7 mouse cellular contexts compared by ENCODE assay signal in the genomic region with DNA sequence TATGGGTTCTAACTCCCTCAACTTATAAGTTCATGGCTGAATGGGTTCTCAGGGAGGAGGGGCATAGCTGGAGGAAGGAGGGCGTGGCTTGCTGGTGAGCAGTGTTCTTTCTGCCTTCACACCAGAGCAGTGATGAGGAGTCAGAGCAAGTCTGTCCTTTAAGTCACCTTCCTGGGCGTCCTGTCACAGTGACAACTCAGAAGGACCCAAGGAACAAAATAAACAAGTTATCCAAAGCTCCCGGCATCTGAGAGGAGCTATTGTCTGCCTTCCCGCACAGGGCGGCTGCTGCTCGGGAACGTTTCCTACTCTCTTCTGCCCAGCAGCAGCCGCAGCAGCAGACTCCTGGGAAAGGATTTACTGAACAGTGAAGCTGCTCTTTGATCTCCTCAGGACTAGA. TPM values are rescaled to one million over a fixed set of nuclear protein-coding genes. Genes with fewer than 3 reads are reported as not detected.
A peak's percentile ranks its signal among the peaks of the same experiment; 100 is the strongest.
DNase-seq lines count a peak whose midpoint lies in the region; ATAC-seq and TF ChIP-seq lines count a peak whose summit lies in the region.

No protein-coding gene starts in this region.

- peak overlapping the region; percentile 65 for H3K27ac ChIP-seq in lung, embryonic 15.5 days
- 0 out of 2 replicates have a peak overlapping the region, but pooled peaks have one; percentile 15 for H3K27ac ChIP-seq in forebrain, embryonic 13.5 days
- H3K27ac ChIP-seq in liver, embryonic 14.5 days, result no peak overlapping the region
- peak overlapping the region; percentile 45; the same call in 1 of the 2 replicates for H3K27ac ChIP-seq in stomach, postnatal 0 days (replicated peaks)

- peak overlapping the region; percentile 30 for H3K4me3 ChIP-seq in lung, embryonic 15.5 days
- no peak overlapping the region for H3K4me3 ChIP-seq in lung, adult 2 months (replicated peaks; ENCODE audit: extremely low read depth, low read depth, low read length)
- H3K4me3 ChIP-seq in forebrain, embryonic 13.5 days, result peak overlapping the region; percentile 33
- no peak overlapping the region for H3K4me3 ChIP-seq in liver, embryonic 14.5 days (ENCODE audit: insufficient read depth in 1 of 2, low read depth in 2 of 2, low read length in 2 of 2)
- H3K4me3 ChIP-seq in stomach, postnatal 0 days (ENCODE audit: low read depth, low read length), result peak overlapping the region; percentile 12; the same call in 1 of the 2 replicates

- 7% methylated on average over 8 of the region's 8 CpGs for WGBS in lung, embryonic 15.5 days
- WGBS in lung, adult 2 months, result 20% methylated on average over 8 of the region's 8 CpGs
- WGBS in forebrain, embryonic 13.5 days, result 8% methylated on average over 8 of the region's 8 CpGs
- WGBS in liver, embryonic 14.5 days (ENCODE audit: insufficient replicate concordance), result 23% methylated on average over 8 of the region's 8 CpGs
- 9% methylated on average over 8 of the region's 8 CpGs for WGBS in stomach, postnatal 0 days

- H3K9ac ChIP-seq in lung, embryonic 15.5 days, result peak overlapping the region; percentile 22; the same call in 1 of the 2 replicates
- H3K9ac ChIP-seq in forebrain, embryonic 13.5 days, result peak overlapping the region; percentile 45; the same call in 1 of the 2 replicates
- no peak overlapping the region for H3K9ac ChIP-seq in liver, embryonic 14.5 days (replicated peaks)
- 0 out of 2 replicates have a peak overlapping the region, but pooled peaks have one; percentile 45 for H3K9ac ChIP-seq in stomach, postnatal 0 days (ENCODE audit: low read length)

- TF ChIP-seq CTCF in lung, adult 2 months (IDR thresholded peaks at IDR 0.05; ENCODE audit: insufficient read depth, low read length), result no peak
- TF ChIP-seq CTCF in liver, embryonic 14.5 days (IDR thresholded peaks at IDR 0.05; ENCODE audit: low read depth), result no peak
- no peak for TF ChIP-seq CTCF in stomach, postnatal 0 days (IDR thresholded peaks at IDR 0.05; ENCODE audit: low read depth)

- peak overlapping the region; percentile 53 for H3K4me2 ChIP-seq in lung, embryonic 15.5 days
- H3K4me2 ChIP-seq in forebrain, embryonic 13.5 days, result peak overlapping the region; percentile 54
- H3K4me2 ChIP-seq in liver, embryonic 14.5 days (ENCODE audit: low read depth), result peak overlapping the region; percentile 32
- peak overlapping the region; percentile 45; the same call in 1 of the 2 replicates for H3K4me2 ChIP-seq in stomach, postnatal 0 days (replicated peaks; ENCODE audit: low read depth)

- DNase-seq in lung, adult 2 months, result no peak
- DNase-seq in liver, embryonic 14.5 days (ENCODE audit: low read depth in 3 of 3, low spot score in 3 of 3), result no peak
- peak; percentile 44 for DNase-seq in stomach, postnatal 0 days (ENCODE audit: low spot score)
- DNase-seq in layer of hippocampus, adult 8-10 months (ENCODE audit: low spot score in 2 of 2), result no peak
- DNase-seq in urinary bladder, postnatal 10 days (ENCODE audit: low spot score), result no peak

- no peak for TF ChIP-seq POLR2A in lung, adult 2 months (IDR thresholded peaks at IDR 0.05; ENCODE audit: borderline replicate concordance, extremely low read depth, low read depth, low read length)

- H3K27me3 ChIP-seq in lung, embryonic 15.5 days, result no peaks in the 10 kb centered on the region
- peaks cover 10% of the 10 kb centered on the region for H3K27me3 ChIP-seq in forebrain, embryonic 13.5 days
- no peaks in the 10 kb centered on the region for H3K27me3 ChIP-seq in liver, embryonic 14.5 days (ENCODE audit: control insufficient read depth, insufficient read depth, low read length)
- no peaks in the 10 kb centered on the region for H3K27me3 ChIP-seq in stomach, postnatal 0 days (ENCODE audit: control insufficient read depth, insufficient read depth, low read length)

- H3K4me1 ChIP-seq in lung, embryonic 15.5 days, result peaks cover 23% of the 10 kb centered on the region
- 0 out of 2 replicates have a peak, but pooled peaks cover 2% of the 10 kb centered on the region for H3K4me1 ChIP-seq in lung, adult 2 months (ENCODE audit: control insufficient read depth, insufficient read depth, low read length)
- peaks cover 26% of the 10 kb centered on the region for H3K4me1 ChIP-seq in forebrain, embryonic 13.5 days
- H3K4me1 ChIP-seq in liver, embryonic 14.5 days (replicated peaks; ENCODE audit: control insufficient read depth in 2 of 2, insufficient read depth in 2 of 2, low read length in 1 of 2), result peaks cover 0 to 6% of the 10 kb centered on the region in 2 experiments; a peak in 1 of 4 replicates
- H3K4me1 ChIP-seq in stomach, postnatal 0 days (replicated peaks; ENCODE audit: control insufficient read depth, insufficient read depth), result no peaks in the 10 kb centered on the region; the same call in 1 of the 2 replicates

- TF ChIP-seq EP300 in liver, embryonic 14.5 days (IDR thresholded peaks at IDR 0.05; ENCODE audit: low read depth), result no peak
- no peak for TF ChIP-seq EP300 in stomach, postnatal 0 days (optimal IDR thresholded peaks at IDR 0.05)

- peak; percentile 31; the same call in 1 of the 2 replicates for ATAC-seq in lung, embryonic 15.5 days (ENCODE audit: borderline replicate concordance, extremely low read depth, low FRiP score, low TSS enrichment)
- peak; percentile 61 for ATAC-seq in forebrain, embryonic 13.5 days
- no peak for ATAC-seq in liver, embryonic 14.5 days (ENCODE audit: insufficient read depth)
- ATAC-seq in stomach, postnatal 0 days (ENCODE audit: low FRiP score, low TSS enrichment), result peak; percentile 18; the same call in 1 of the 2 replicates

- H3K9me3 ChIP-seq in lung, embryonic 15.5 days, result no peaks in the 10 kb centered on the region
- no peaks in the 10 kb centered on the region for H3K9me3 ChIP-seq in forebrain, embryonic 13.5 days (replicated peaks)
- H3K9me3 ChIP-seq in liver, embryonic 14.5 days (ENCODE audit: control insufficient read depth, low read length), result no peaks in the 10 kb centered on the region
- H3K9me3 ChIP-seq in stomach, postnatal 0 days (ENCODE audit: control insufficient read depth, low read length), result no peaks in the 10 kb centered on the region

- H3K36me3 ChIP-seq in lung, embryonic 15.5 days, result no peaks in the 10 kb centered on the region
- no peaks in the 10 kb centered on the region for H3K36me3 ChIP-seq in forebrain, embryonic 13.5 days (ENCODE audit: poor library complexity, severe bottlenecking)
- H3K36me3 ChIP-seq in liver, embryonic 14.5 days (replicated peaks; ENCODE audit: control insufficient read depth, insufficient read depth, low read depth), result no peaks in the 10 kb centered on the region
- H3K36me3 ChIP-seq in stomach, postnatal 0 days (ENCODE audit: control insufficient read depth, insufficient read depth, low read length), result no peaks in the 10 kb centered on the region

RNA-seq across cellular contexts. Expression of a gene that starts 34.6 kb away (rescaled TPM):
- 12.9 and 13.8 TPM in 2 replicates for polyA plus RNA-seq in lung, embryonic 15.5 days (2015; fragmentation: Nextera tagmentation; extraction: Ambion mirVana)
- 6.1 and 10.9 TPM in 2 replicates for polyA plus RNA-seq in lung, adult 2 months (2012; rRNA removed)
- 10.7 and 11.1 TPM in 2 replicates for polyA plus RNA-seq in forebrain, embryonic 13.5 days (2015; fragmentation: Nextera tagmentation; extraction: Ambion mirVana)
- 0.28 and 0.38 TPM in 2 replicates for polyA plus RNA-seq in liver, embryonic 14.5 days (2012; rRNA removed)
- polyA plus RNA-seq in liver, embryonic 14.5 days (2014; fragmentation: Nextera tagmentation; extraction: Ambion mirVana), result 0.37 and 0.62 TPM in 2 replicates
- 3.0 TPM in 2 replicates for polyA plus RNA-seq in stomach, postnatal 0 days (2015; fragmentation: Nextera tagmentation; extraction: Ambion mirVana)
- total RNA-seq in layer of hippocampus, adult 8-10 months (2022), result 10 to 100 TPM; 32.0 to 37.6 (median 32.9) TPM

RNA-seq across cellular contexts. Expression of a gene that starts 45.0 kb away (rescaled TPM):
- 2.5 TPM in 2 replicates for polyA plus RNA-seq in lung, embryonic 15.5 days (2015; fragmentation: Nextera tagmentation; extraction: Ambion mirVana)
- 1.4 and 1.5 TPM in 2 replicates for polyA plus RNA-seq in lung, adult 2 months (2012; rRNA removed)
- polyA plus RNA-seq in forebrain, embryonic 13.5 days (2015; fragmentation: Nextera tagmentation; extraction: Ambion mirVana), result 3.4 and 3.8 TPM in 2 replicates
- 1.6 and 1.9 TPM in 2 replicates for polyA plus RNA-seq in liver, embryonic 14.5 days (2012; rRNA removed)
- 2.1 and 2.2 TPM in 2 replicates for polyA plus RNA-seq in liver, embryonic 14.5 days (2014; fragmentation: Nextera tagmentation; extraction: Ambion mirVana)
- polyA plus RNA-seq in stomach, postnatal 0 days (2015; fragmentation: Nextera tagmentation; extraction: Ambion mirVana), result 1.7 and 2.0 TPM in 2 replicates
- total RNA-seq in layer of hippocampus, adult 8-10 months (2022), result 1 to 10 TPM; 8.3 to 9.0 (median 8.6) TPM

Comparison
In these comparisons a context has a peak if more than half of its experiments do, and no peak if none do; other contexts are left out.
1. H3K4me3 ChIP-seq: peak in lung, embryonic 15.5 days (single experiment), forebrain, embryonic 13.5 days (single experiment) and stomach, postnatal 0 days (single experiment); none in lung, adult 2 months (single experiment) and liver, embryonic 14.5 days (0 of 2).
2. Peak in every context shown above with its lines, with median percentiles within 50 percentile points of each other: H3K4me2 ChIP-seq.